Mouse (Mus musculus): ENCODE measurements around the gene Skil.

DNA sequence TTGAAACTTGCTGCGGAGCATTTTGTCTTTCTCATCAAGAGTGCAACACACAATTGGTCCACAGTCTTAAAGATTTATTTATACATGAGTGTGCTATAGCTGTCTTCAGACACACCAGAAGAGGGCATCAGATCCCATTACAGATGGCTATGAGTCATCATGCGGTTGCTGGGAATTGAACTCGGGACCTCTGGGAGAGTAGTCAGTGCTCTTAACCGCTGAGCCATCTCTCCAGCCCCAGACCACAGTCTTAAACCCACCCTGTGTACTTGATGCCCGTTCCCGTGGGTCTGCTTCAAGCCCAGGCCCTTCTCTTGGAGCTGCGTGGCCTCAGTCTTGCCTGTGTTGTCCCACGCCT is 34.1 kb upstream of the Skil start:
- no peak for TF ChIP-seq CTCF (IDR thresholded peaks at IDR 0.05; ENCODE audit: extremely low read depth, insufficient read depth, low read length)
- no peak for TF ChIP-seq POLR2A (IDR thresholded peaks at IDR 0.05; ENCODE audit: extremely low read depth, insufficient read depth, low read length)
